Mouse (Mus musculus): ENCODE results near the gene Ntng1.

The Ntng1 gene

DNA sequence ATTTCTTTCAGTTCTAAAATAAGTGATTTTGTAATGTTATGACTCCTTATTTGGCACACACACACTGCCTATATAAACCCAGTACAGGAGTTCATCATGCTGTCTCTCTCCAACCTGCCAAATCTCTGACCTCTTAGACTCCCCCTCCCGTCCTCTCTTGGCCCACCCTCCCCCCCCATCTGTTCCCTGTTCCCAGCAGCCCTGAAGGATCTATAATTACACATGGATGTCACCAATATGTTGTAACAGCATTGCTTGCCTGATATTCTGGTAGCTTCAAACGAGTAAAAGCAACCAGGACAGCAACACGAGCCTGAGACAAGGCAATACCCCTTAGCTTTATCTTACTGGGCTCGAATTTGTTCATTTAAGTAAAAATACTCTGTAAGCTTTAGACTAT, 220.0 kb downstream of the Ntng1 start:
- DNase-seq (ENCODE audit: low read depth, low spot score), result peak; percentile 19

DNA sequence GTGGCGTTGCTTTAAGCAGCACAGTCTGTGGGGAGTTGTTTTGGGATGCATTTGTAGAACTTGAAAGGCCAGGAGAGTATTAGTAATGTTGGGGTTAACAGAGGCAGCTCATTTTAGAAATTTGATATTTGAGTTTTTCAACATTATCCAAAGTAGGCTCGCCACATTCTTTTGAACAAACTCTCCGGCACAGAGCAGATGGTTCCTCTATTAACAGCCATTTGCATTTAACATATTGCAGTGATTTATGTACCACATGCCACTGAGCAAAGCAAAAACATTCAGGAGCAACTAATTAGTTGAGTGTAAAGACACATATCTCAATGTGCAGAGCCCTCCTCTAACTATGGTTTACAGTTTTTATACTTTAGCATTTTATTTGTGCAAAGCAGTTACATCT, 224.8 kb downstream of the Ntng1 start:
- DNase-seq (ENCODE audit: low read depth, low spot score), result no peak

DNA sequence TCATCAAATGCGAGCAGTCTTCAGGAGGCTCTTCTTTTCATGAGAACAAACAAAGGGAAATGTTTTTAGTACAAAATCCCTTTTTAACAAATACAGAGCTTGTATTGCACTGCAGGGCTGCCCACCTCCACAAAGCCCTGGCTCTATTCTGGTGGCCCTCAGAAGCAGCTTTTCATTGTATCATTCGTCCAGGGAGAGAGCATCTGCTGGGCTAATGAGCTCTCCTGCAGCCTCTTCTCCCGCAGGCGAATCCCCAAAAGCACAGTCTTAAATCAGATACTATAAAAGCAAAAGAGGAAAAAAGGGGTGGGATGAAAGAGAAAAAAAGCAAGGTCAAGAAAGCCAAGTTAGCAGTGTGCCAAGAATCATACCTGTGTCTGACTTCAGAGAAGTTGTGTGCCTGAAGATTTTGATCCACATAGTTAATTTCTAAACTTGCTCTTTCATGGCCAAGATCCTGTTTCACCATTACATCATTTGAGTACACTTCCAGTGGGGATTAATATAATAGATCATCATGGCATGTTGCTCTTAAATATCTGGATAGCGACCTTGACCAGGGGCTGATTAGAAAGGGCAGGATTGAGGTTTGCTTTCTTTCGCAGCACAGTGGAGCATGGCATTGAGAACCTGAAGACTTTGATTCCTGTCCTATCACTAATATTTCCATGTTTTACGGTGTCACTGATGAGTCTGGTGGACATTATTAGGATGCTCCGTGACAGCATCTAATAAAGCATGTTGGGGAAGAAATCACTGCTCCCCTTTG, 225.7 kb downstream of the Ntng1 start:
- no peak for DNase-seq (ENCODE audit: low read depth, low spot score)

DNA sequence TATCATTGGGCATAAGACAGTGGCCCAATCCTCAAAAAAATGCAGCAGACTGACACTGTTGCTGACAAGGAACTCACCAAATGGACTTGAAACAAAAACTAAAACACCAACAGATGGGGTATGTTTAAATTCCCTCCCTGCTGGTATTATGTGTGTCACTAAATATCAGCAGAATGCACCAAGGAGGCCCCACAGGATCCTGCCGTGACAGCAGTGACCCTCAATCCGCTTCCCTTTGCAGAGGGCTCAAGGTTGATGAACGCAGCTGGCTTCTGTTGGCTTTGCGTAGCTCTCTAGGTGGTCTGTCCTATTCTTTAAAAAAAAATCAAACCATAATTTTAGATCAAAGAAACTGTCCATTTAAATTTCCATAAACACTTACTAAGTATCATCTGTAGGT, 226.7 kb downstream of the Ntng1 start:
- no peak for DNase-seq (ENCODE audit: low read depth, low spot score)

DNA sequence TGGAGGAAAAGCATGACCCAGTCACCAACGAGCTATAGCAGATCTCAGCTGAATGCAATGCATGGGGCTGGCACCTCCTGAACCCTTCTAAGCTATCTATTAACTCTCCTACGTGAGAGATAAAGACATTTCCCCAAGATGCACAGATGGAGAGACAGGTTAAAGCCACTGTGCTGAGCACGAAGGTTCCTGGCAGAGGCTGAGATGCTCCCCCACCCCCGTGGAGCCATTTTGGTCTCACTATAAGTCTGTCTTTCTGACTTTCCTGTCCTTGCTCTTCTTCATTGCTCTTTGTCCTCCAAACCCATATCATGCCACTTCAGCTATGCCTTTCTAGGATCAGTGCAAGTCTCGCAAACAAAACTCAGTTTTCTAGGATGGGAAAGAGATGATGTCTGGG, 229.6 kb downstream of the Ntng1 start:
- no peak for DNase-seq (ENCODE audit: low read depth, low spot score)

DNA sequence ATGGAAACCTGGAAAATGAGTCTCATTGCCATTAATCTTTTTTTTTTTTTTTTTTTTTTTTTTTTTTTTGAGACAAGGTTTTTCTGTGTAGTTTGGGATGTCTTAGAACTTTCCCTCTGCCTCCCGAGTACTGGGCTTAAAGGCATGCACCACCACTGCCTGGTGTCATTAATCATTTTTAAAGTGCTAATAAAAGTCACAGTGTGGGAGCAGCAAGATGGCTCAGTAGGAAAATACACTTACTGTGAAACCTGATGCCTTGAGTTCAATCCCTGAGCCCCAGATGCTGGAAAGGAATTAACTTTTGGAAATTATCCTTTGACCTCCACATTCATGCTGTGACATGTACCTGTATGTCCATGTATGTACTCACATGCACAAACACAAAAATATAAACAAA, 253.2 kb downstream of the Ntng1 start:
- DNase-seq (ENCODE audit: low read depth, low spot score), result peak; percentile 7

DNA sequence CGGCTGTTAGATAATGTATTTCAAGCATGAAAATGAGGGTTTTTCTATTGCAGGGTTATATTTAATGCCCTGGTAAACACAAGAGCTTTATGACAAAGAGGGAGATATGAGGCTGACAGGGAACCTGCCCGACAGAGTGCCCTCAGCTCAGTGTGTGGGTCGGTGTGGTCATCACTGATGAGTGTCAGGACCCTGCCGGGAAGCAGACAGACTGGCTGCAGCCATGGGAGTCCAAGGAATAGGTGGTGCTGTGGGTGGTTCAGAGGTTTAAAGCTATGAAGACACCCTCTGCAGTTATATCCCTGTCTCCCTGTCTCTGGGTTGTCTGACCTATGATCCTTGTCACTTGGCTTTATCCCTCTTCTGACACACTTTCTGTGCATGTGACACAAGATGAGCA, 258.1 kb downstream of the Ntng1 start:
- DNase-seq (ENCODE audit: low read depth, low spot score), result no peak

DNA sequence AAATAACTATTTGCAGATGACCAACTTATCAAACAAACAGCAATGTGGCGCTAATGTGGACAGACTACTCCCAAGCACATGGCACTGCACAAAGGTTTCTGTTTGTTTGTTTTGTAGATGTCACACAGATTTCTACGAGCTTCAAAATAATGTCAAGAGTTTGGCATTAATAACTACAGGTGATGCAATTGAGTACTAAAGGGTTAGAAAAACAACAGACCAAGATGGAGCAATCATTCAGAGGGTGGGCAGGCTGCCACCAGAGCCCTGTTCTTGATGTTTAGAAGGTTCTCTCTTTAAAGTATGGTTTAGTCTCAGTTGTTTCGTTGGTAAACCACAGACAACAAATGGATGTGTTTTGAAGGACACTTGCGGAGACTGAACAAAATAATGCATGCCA, 264.8 kb downstream of the Ntng1 start:
- no peak for DNase-seq (ENCODE audit: low read depth, low spot score)

DNA sequence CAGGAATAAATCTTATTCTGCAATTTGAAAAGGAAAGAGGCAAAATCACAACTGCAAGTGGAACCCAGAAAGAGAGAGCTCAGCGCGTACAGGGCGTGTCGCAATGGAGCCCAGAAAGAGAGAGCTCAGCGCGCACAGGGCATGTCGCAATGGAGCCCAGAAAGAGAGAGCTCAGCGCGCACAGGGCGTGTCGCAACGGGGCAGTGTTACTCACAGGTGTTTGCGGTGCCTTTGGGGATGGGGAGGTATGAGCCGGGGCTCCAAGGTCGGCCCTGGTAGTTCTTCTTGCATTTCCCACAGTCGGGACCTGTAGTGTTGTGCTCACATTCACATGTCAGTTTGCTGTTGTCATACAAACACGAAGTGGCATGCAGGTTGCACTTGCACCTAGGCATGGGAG, 271.8 kb downstream of the Ntng1 start:
- DNase-seq (ENCODE audit: low read depth, low spot score), result no peak

DNA sequence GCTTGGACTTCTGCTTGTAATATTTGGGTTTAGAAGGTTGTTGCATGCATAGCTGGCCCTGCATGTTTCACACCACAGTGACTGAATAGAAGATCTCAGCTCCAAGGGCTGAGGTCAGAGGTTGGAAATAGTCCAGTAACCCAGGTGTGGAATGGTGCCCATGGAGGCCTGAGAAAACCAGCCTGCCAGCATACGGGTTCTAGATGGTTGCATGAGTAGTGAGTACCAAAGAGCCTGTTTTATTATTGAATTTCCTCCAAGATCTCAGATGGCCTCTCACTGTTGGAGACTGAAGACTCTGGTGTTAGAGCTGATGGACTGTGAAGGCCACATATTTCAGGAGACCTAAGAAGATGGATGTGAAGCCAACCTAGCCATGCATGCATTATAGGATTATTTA, 285.5 kb downstream of the Ntng1 start:
- no peak for DNase-seq (ENCODE audit: low read depth, low spot score)

DNA sequence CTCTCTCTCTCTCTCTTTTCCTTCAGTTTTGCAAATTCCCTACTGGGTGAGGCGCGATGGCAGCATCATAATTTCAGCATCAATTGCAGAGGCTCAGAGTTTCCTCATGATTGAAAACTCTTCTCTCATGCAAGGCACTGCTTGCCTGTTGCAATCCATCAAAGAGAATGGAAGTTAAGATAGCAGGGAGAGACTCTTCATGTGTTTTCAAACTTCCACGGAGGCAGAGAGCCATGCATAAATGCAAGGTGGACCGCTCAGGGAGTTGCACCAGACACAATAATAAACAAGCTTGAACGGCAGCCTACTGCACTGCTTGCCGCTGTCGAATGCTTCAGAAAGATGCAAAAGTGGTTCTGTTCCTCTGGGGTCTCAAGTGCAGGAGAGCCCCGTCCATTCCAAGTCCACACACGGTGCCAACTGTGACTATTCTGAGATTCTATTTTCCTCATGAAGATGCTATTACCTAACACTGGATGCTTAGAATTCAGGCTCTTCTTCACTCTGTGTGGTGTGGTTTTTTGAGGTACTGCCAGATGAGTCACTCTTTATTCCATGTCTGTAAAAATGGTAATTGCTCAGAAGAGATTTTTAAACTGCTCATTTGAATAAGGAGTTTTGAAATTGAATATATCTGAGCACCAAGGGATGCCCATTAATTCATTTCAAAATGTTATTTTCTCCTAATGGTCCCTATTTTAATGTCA, 289.2 kb downstream of the Ntng1 start:
- DNase-seq (ENCODE audit: low read depth, low spot score), result no peak

DNA sequence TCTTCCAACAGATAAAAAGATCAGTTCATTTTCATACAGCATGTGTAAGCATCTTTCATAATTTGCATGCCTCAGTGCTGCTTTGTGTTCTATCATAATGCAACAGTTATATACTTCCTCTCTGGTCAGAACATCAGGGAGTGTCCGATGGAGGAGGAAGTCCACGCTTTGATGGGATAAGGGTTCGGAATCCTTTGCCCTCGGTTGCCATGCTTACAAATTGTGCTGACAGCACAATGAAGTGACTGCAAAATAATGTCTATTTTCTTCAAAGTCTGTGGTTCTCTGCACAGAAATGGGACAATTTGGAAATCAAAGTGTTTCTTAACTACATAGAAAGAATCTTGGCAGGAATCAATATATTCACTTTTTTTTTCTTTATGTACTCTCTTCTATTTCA, 297.2 kb downstream of the Ntng1 start:
- DNase-seq (ENCODE audit: low read depth, low spot score), result no peak

DNA sequence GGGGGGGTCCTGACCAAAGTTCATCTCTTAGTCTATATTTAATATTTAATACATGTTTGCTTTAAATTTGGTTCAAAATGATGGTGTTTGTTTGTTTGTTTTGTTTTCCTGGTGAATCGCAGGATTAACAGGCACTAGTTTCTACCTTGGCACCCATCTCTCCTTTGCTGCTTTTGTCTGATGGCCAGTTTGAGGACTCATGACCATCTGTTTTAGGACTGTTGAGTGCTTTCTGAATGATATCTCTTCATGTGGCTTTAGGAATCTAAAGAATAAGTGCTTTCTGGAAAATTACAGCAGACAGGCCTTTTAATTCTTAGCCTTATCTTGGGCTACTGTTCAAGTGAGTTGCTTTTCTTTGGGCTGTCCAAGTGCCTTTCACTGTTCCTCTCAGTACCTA, 318.0 kb downstream of the Ntng1 start:
- no peak for DNase-seq (ENCODE audit: low read depth, low spot score)

DNA sequence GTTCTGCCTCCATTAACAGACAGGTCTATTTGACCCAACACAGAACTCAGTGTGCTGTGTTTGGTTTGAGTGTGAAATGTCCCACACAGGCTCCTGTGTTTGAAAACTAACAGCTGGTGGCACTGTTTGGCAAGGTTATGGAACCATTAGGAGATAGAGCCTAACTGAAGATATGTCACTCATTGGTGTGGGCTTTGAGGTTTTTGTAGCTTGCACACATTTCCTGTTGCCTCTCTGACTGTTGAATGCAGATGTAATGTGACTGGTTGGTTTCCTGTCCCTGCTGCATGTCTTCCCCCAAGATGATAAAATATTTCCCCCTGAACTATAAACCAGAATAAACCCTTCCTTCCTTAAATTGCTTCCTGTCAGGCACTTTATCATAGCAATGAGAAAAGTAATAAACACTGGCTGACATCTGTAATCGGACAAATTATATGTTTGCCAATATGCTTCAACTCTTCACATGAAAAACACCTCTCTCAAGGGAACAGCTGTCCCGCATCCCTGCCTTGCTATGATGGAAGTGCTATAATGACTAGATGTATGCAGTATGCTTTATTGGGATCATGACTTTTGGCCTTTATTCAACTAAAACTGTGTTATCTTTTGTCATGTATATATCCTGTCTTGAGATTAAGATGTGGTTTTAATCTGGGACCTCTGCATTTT, 320.9 kb downstream of the Ntng1 start:
- DNase-seq (ENCODE audit: low read depth, low spot score), result no peak

DNA sequence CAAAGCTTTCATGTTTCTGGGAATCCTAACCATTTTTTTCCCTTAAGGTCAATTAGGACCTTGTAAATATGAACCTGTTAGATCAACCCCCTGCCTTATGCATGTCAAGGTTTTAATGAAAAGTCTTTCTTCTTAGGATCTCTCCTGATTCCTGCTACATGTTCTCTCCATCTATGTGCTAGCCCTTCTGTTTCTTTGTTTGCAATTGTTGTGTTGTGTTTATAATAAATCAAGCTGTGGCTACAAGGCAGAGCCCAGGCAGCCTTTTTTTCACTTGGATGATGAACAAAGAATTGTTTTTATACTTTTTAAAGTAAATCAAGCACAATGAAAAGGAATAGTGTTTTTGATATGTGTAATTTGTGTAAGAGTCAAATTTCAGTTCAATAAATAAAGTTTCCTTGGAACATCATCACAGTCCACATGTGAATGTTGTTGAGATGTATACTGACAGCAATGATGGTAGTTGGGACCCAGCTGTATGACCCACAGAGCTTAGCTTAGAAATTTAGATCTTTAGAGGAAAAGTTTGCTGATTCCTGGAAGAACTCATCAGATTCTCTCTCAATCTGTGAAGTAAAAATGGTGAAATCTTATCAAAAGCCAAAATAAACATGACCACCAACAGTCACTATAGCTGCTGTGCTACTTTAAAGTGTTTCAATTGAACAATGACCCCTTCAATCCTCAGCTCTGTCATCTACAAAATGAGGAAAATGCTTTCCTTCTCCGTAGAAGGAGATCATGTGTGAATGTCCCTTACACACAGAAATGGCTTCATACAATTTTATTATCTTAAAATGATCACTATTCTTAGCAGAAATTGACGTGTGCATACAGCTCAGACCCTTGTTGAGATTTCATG, 324.8 kb downstream of the Ntng1 start:
- DNase-seq (ENCODE audit: low read depth, low spot score), result no peak

DNA sequence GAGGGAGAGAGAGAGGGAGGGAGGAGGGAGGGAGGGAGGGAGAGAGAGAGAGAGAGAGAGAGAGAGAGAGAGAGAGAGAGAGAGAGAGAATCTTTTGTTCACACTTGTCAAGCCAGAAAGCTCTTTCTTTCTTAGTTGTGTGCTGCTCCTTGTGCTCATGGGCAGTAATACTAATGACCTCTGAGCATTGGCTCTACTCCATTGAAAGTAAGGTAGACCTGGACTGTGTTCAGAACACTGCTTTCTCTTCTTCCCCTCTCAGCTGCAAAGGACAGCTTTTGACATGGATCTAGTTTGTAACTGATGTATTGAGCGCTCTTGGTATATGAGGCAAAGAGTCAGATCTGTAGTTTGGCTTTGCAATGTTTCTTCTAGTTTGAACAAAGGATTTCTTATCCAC, 334.7 kb downstream of the Ntng1 start:
- DNase-seq (ENCODE audit: low read depth, low spot score), result no peak

DNA sequence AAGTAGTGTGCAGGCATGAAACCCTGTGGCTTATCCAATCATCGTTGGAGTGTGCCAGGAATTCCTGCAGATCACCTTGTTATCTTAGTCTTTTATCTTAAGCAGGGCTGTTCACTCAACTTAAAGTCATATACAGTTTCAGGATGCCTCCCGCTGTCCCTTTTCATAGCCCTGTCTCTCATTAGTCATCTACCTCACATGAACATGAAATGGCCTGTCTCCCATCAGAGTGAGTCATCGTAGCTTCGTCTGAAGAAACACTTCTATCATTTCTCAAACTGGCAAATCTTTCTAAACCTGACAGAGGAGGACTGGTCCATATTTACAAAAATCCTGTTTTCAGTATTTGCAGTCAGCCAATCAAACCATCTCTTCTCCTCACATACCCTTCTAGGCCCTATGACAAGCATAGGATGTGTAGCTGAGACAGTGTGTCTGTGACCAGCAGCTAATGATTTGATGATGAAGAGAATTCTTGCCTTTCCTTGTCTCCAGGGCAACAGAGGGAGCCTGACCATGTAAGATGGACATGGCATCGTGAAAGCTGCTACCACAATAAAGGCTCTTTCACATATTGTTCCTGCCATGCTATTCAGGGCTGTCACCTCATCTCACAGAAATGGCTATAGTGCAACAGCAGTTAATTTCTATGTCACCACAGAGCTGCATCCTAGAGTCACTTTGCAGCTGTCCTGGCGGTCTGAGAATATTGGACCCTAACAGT, 336.4 kb downstream of the Ntng1 start:
- DNase-seq (ENCODE audit: low read depth, low spot score), result no peak

DNA sequence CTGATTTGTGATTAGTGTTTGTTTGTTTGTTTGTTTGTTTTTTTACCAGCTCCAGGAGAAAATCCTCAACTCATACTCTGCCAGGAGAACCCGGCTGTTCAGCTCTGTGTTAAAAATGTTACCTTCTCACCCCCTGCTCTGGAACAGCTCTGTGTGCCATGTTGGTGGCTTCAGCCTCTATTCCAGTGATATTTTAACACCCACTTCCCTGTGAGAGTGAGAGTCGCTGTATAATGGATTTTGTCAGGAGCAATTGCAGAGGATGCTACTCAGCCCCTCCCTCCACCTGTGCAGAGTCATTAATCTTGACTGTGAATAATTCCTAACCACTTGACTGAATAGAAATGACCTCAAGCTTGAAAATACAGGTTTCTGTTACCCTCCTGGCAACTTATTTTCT, 339.7 kb downstream of the Ntng1 start:
- no peak for DNase-seq (ENCODE audit: low read depth, low spot score)

DNA sequence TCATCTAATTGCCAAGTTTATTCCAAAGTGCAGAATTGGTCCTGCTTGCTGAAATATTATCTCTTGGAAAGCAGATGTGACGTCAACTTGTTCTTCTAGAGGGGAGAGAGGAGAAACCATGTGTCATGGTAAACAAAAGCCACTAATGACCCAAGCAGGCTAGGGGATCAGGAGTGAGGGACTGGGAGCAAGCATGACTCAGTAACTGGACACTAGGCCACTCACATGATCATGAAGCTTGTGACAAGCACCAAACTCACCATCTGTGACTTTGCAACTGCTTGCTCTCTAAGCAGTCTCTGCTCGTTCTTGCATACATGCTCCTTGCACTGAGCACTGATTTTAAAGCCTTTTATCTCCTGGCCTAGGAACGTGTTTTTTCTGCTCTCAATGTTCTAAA, 340.2 kb downstream of the Ntng1 start:
- DNase-seq (ENCODE audit: low read depth, low spot score), result peak; percentile 3

DNA sequence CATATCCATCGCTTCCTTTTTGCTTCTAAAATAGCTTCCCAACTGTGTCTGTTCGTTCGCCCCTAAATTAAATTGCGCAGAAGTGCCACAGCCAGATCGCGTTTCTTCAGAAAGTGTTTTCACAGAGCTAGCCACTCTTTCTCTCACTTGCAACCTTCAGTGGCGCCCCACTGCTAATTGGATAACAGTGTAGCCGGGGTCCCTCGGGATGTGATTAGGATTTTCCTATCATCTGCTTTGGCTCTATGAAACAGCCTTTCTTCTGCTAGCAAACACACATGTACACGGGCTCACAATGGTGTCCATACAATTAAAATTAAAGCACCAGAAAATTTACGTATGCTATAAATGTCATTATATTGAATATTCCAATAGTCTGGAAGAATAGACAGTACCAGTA, 346.5 kb downstream of the Ntng1 start:
- no peak for DNase-seq (ENCODE audit: low read depth, low spot score)

DNA sequence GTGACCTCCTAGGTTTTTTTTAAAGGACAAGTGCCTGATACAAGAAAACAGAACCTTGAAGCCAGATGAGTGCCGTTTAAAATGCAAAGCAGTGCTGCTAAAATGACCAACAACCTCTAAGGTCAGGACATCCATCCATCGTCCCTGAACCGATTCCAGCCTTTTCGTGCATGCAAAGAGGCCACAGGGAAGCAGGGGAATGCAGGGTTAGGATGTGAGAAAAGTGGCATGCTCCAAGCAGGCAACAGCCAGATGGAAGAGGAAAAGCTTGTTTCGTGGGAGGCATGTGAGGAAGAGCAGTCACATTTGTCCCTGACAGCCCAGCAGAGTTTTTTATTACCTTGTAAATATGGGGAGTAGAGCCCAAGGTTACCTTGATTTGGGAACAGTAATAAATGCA, 360.6 kb downstream of the Ntng1 start:
- no peak for DNase-seq (ENCODE audit: low read depth, low spot score)

All from skeletal muscle tissue, adult 2 months (tissue).